Mouse (Mus musculus) forebrain, embryonic 13.5 days (tissue): Measurements from ENCODE around the gene Ptprr. TPM values are rescaled to one million over a fixed set of nuclear protein-coding genes. Genes with fewer than 3 reads are reported as not detected.

Experiments
- ATAC-seq: fragments of 200-750 bp; cut with Nextera tagmentation; 2 replicates; pipeline ENCODE4 v1.8.0; 2017
- H3K27ac ChIP-seq: fragments of 300-500 bp; sonication (generic); 2 replicates; pipeline ENCODE4 v1.5.1; 2015; ENCODE audit warnings: inconsistent platforms, mild to moderate bottlenecking, moderate library complexity
- H3K27me3 ChIP-seq: fragments of 300-500 bp; sonication (generic); 2 replicates; pipeline ENCODE4 v1.6.1; 2015; ENCODE audit warnings: mild to moderate bottlenecking, inconsistent platforms
- H3K36me3 ChIP-seq: fragments of 300-500 bp; sonication (generic); 2 replicates; pipeline ENCODE4 v1.6.1; 2015; ENCODE audit warnings: mild to moderate bottlenecking, inconsistent platforms; ENCODE audit not compliant: poor library complexity, severe bottlenecking
- H3K4me1 ChIP-seq: fragments of 300-500 bp; sonication (generic); 2 replicates; pipeline ENCODE4 v1.6.1; 2015; ENCODE audit warnings: inconsistent platforms
- H3K4me2 ChIP-seq: fragments of 300-500 bp; sonication (generic); 2 replicates; pipeline ENCODE4 v1.6.1; 2015; ENCODE audit warnings: inconsistent platforms, mild to moderate bottlenecking, moderate library complexity
- H3K4me3 ChIP-seq: fragments of 300-500 bp; sonication (generic); 2 replicates; pipeline ENCODE4 v1.5.1; 2015; ENCODE audit warnings: mild to moderate bottlenecking, inconsistent platforms
- H3K9ac ChIP-seq: fragments of 300-500 bp; sonication (generic); 2 replicates; pipeline ENCODE4 v1.6.1; 2015; ENCODE audit warnings: mild to moderate bottlenecking, inconsistent platforms
- H3K9me3 ChIP-seq: fragments of 300-500 bp; sonication (generic); replicated peaks from 2 replicates; pipeline ENCODE4 v1.6.1; 2016; ENCODE audit warnings: inconsistent platforms
- WGBS: fragments of 180-500 bp; shearing (Covaris S2); methylation state at CpG from one replicate; pipeline ENCODE4 v1.1.7; 2015; 5-methylcytosine and 5-hydroxymethylcytosine counted together
- polyA plus RNA-seq: library from polyadenylated mRNA; unstranded; fragments of >200 nt; fragmentation: Nextera tagmentation; extraction: Ambion mirVana; gene quantifications from 2 replicates; pipeline ENCODE4 v1.2.1, GENCODE M21; 2015

Gene Ptprr
- polyA plus RNA-seq, 1 experiment from 2014 or later = 1.9 TPM

DNA sequence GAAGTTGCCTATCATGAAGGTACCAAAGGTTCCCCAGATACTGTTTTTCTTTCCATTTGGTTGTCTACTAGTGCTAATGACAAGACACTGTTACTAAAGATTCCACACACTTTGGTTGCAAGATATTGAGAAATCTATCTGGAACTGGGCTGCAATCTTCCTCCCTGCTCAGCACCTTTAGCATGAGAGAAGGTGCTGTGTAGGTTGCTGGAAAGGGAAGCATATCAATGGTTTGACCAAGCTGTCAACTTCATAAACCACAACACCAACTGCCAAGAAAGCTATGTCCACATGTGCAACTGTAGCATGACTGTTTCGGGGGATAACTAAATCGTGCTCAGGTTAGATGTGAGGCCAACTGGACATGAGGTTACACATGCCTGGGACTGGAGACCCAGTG lies 103.5 kb downstream of the Ptprr start:
- Histone ChIP-seq H3K27ac (no peak overlapping the region), H3K9ac (no peak overlapping the region), H3K4me1 (no peaks in the 10 kb centered on the region), H3K27me3 (no peaks in the 10 kb centered on the region), H3K36me3 (no peaks in the 10 kb centered on the region), H3K9me3 (no peaks in the 10 kb centered on the region), H3K4me3 (no peak overlapping the region), H3K4me2 (no peak overlapping the region)
- no peak for ATAC-seq
- 91% methylated on average over 2 of the region's 2 CpGs for WGBS

DNA sequence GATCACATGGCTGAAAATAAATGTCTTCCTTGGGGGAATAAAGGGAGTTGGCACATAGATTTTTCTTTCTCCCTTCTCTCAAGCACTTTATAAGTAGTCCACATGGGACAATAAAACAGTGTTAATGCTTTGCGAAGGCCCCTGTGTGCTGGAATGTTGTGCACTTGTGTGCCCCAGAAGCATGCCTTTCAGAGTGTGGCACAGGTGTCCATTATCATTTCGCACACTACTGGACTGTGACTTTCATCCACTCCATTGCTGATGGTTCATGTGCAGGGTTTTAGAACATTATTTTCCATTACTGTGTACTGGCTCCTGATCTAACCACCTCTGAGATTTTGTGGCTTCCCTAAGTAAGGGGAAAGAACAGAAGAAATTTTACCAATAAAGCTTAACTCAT lies 105.8 kb downstream of the Ptprr start:
- Histone ChIP-seq H3K9ac (no peak overlapping the region), H3K4me3 (no peak overlapping the region), H3K4me2 (no peak overlapping the region), H3K36me3 (no peaks in the 10 kb centered on the region), H3K27ac (no peak overlapping the region), H3K4me1 (no peaks in the 10 kb centered on the region), H3K27me3 (no peaks in the 10 kb centered on the region), H3K9me3 (no peaks in the 10 kb centered on the region)
- ATAC-seq = no peak
- 98% methylated on average over 2 of the region's 2 CpGs for WGBS

DNA sequence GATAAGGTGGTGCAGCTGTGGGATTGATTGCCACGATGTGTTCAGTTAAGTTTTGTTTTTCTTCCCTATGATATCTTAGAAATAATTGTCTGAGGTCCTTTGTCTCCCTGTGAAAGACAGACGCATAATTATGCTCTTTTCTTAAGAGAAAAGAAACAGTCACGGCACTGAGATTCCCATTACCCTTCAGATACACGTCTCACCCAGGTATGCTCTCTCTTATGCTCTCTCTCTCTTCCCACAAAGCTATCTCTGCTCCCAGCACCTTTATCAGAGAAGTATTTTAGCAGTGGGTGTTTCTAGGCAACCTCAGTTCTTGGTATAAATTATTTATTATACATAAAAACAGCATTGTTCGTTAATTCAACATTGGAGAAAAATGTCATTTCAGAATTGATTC lies 107.4 kb downstream of the Ptprr start:
- Histone ChIP-seq H3K9me3 (no peaks in the 10 kb centered on the region), H3K27me3 (no peaks in the 10 kb centered on the region), H3K4me3 (no peak overlapping the region), H3K4me2 (no peak overlapping the region), H3K27ac (no peak overlapping the region), H3K9ac (no peak overlapping the region), H3K36me3 (no peaks in the 10 kb centered on the region), H3K4me1 (no peaks in the 10 kb centered on the region)
- no peak for ATAC-seq
- 69% methylated on average over 5 of the region's 5 CpGs for WGBS

DNA sequence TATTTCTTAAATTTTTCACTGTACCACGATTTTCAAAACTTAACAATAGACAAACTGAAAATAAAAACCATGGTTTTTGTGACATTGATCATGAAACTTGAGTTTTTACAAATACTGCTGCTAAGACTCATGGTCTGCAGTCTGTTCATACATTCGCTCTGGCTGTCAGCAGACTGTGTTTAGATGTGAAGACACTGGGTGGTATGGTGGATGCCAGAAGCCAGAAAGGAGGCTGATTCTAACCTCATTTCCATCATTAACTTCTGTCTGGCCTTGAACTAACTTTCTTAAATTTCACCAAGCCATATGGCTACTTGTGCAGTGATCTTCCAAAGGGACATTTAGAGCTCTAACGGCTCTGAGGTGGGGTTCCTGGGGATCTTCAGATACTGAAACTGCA lies 112.4 kb downstream of the Ptprr start:
- Histone ChIP-seq H3K9ac (no peak overlapping the region), H3K36me3 (no peaks in the 10 kb centered on the region), H3K27me3 (no peaks in the 10 kb centered on the region), H3K27ac (no peak overlapping the region), H3K9me3 (no peaks in the 10 kb centered on the region), H3K4me2 (no peak overlapping the region), H3K4me1 (no peaks in the 10 kb centered on the region), H3K4me3 (no peak overlapping the region)
- ATAC-seq = no peak
- 85% methylated on average over 3 of the region's 3 CpGs for WGBS

DNA sequence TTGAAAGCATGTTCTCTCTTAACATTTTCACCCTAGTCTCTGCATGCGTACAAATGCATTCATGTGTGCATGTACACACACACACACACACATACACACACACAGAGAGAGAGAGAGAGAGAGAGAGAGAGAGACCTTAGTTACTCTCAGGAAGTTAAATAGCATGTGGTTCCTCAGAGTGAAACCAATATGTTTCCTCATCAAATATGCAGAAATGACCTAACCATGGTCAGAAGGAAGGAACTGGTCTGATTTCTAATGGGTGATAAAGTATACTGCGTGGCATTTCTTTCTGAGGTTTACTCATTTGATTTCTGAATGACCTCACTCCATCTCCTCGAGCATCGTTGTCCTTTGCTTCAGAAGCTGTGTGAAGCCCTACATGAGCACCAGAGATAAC lies 113.2 kb downstream of the Ptprr start:
- WGBS = 87% methylated on average over 4 of the region's 4 CpGs
- ATAC-seq = no peak
- Histone ChIP-seq H3K4me3 (no peak overlapping the region), H3K27ac (no peak overlapping the region), H3K9ac (no peak overlapping the region), H3K4me1 (no peaks in the 10 kb centered on the region), H3K4me2 (no peak overlapping the region), H3K27me3 (no peaks in the 10 kb centered on the region), H3K36me3 (no peaks in the 10 kb centered on the region), H3K9me3 (no peaks in the 10 kb centered on the region)

DNA sequence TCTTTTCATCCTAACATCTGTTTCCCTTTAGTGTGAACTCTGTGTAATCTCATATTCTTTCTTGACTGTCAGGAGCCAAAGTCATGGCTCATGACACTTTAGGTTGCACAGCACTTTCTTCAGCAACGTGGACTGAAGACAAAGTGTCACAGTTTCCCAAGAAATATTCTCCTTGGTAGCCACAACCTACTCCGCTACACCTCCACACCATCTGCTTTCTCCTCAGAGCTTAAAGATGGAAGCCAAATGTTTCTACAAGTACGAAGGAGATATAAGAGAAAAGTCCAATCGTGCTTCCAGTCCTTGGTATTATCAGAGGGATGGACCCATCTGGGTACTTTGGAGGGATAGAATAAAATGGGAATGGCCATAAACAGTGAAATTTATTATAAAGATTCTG lies 114.2 kb downstream of the Ptprr start:
- Histone ChIP-seq H3K36me3 (no peaks in the 10 kb centered on the region), H3K4me1 (no peaks in the 10 kb centered on the region), H3K9me3 (no peaks in the 10 kb centered on the region), H3K9ac (no peak overlapping the region), H3K27ac (no peak overlapping the region), H3K27me3 (no peaks in the 10 kb centered on the region), H3K4me2 (no peak overlapping the region), H3K4me3 (no peak overlapping the region)
- no peak for ATAC-seq
- WGBS = 88% methylated on average over 4 of the region's 4 CpGs

DNA sequence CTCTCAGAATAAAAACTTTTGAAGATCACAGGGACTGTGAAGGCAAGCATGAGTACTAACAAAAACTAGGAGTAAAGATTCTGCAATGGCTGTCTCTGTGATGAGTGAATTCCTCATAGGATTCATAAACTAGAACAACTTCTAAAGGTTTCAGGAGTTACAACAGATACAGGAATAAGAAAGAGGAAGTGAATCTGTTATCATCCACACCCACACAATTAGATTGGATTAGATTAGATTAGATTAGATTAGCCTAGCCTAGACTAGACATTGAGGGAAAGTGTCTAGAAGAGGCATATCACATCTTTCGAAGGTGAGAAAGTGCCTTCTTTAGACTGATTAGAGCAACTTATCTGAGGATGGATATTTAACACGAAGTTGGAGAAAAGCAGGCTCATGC lies 117.2 kb downstream of the Ptprr start:
- no peak overlapping the region for H3K9ac ChIP-seq
- H3K27ac ChIP-seq = no peak overlapping the region
- H3K36me3 ChIP-seq = no peaks in the 10 kb centered on the region
- no peaks in the 10 kb centered on the region for H3K9me3 ChIP-seq
- H3K4me1 ChIP-seq = no peaks in the 10 kb centered on the region
- ATAC-seq = no peak
- H3K4me3 ChIP-seq = no peak overlapping the region
- H3K27me3 ChIP-seq = no peaks in the 10 kb centered on the region
- WGBS = 79% methylated on average over 2 of the region's 2 CpGs
- no peak overlapping the region for H3K4me2 ChIP-seq

DNA sequence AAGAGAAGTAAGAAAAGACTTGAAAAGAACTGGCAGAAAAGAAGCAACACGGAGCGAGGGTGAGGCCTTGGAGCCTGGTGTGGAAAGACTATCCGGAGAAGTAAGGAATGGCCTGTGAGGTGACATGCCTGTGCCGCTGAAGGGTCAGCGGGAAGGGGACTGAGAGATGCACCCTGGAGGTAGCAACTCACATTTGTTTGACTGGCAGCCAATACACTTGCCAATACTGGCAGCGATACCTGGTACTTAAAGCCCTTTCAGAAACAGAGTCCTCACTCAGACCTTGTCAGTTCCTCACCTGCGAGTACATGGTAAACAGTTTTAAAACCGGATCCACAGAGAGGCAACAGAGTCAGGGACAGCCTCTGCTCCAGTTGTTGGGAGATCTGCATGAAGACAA lies 122.2 kb downstream of the Ptprr start:
- Histone ChIP-seq H3K4me1 (no peaks in the 10 kb centered on the region), H3K9me3 (no peaks in the 10 kb centered on the region), H3K36me3 (no peaks in the 10 kb centered on the region), H3K4me2 (no peak overlapping the region), H3K9ac (no peak overlapping the region), H3K4me3 (no peak overlapping the region), H3K27me3 (no peaks in the 10 kb centered on the region), H3K27ac (no peak overlapping the region)
- 94% methylated on average over 8 of the region's 8 CpGs for WGBS
- ATAC-seq = no peak

DNA sequence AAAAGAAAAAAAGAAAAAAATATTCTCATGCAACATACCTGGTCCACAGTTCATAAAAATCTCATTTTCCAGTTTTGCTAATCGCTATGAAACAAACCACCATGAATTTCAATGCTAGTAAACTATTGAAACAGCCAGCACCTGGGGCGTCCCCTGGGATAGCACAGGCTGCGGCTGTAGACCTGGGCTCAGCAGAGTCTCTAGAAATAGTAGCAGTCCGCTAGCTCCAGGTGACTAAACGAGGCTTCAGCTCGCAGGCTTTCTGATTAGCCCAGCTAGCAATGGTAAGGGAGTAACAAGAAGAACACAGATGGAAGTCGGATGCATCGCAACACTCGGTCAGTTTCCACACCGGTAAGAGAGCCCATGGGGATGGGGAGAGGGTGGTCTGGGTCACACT lies 125.7 kb downstream of the Ptprr start:
- H3K9me3 ChIP-seq = no peaks in the 10 kb centered on the region
- no peak overlapping the region for H3K9ac ChIP-seq
- 90% methylated on average over 10 of the region's 10 CpGs for WGBS
- ATAC-seq = no peak
- H3K27me3 ChIP-seq = no peaks in the 10 kb centered on the region
- no peak overlapping the region for H3K4me3 ChIP-seq
- H3K36me3 ChIP-seq = no peaks in the 10 kb centered on the region
- no peaks in the 10 kb centered on the region for H3K4me1 ChIP-seq
- H3K27ac ChIP-seq = no peak overlapping the region
- H3K4me2 ChIP-seq = no peak overlapping the region

DNA sequence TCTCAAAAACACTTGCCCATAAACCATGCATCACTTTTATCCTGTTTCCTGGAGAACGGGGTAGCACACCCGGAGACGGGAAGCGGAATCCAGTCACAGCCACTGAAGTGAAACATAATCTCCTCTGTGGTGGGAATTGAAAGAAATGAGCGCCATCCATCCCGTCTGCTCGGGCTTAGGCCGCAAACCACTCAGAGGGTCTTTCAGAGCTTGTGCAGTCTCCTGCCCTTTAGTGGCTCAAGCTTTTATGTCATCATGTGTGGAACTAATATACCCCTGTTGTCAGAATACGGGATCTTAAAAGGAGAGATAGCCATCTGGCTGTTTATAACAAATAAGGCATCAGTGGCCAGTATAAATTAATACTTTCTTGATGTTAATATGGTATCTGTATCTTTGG lies 128.1 kb downstream of the Ptprr start:
- ATAC-seq = no peak
- H3K4me1 ChIP-seq = no peaks in the 10 kb centered on the region
- H3K9ac ChIP-seq = no peak overlapping the region
- no peaks in the 10 kb centered on the region for H3K27me3 ChIP-seq
- H3K36me3 ChIP-seq = no peaks in the 10 kb centered on the region
- H3K9me3 ChIP-seq = no peaks in the 10 kb centered on the region
- WGBS = 28% methylated on average over 9 of the region's 9 CpGs
- H3K27ac ChIP-seq = no peak overlapping the region
- no peak overlapping the region for H3K4me3 ChIP-seq
- no peak overlapping the region for H3K4me2 ChIP-seq

DNA sequence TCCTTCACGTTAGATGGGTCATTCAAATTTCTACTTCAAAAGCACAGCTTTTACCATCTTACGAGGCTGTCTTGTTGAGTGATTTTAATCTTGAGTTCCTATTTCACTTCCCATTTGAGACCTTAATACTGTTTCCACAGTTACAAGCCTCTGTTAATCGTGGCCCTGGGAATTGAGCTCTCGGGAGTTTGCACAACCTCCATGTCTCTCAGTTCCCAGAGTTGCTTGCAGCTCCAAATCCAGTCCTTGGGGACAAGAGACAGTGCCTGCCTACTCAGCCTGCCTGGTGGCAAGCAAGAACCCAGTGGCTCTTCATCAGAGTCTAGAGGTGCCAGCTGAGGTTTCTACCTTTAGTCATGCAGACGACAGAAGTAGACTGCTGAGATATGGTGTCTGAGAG lies 136.7 kb downstream of the Ptprr start:
- ATAC-seq = no peak
- no peak overlapping the region for H3K4me2 ChIP-seq
- H3K27ac ChIP-seq = no peak overlapping the region
- H3K9ac ChIP-seq = no peak overlapping the region
- 84% methylated on average over 5 of the region's 5 CpGs for WGBS
- H3K9me3 ChIP-seq = no peaks in the 10 kb centered on the region
- H3K4me3 ChIP-seq = no peak overlapping the region
- H3K36me3 ChIP-seq = no peaks in the 10 kb centered on the region
- no peaks in the 10 kb centered on the region for H3K27me3 ChIP-seq
- no peaks in the 10 kb centered on the region for H3K4me1 ChIP-seq

DNA sequence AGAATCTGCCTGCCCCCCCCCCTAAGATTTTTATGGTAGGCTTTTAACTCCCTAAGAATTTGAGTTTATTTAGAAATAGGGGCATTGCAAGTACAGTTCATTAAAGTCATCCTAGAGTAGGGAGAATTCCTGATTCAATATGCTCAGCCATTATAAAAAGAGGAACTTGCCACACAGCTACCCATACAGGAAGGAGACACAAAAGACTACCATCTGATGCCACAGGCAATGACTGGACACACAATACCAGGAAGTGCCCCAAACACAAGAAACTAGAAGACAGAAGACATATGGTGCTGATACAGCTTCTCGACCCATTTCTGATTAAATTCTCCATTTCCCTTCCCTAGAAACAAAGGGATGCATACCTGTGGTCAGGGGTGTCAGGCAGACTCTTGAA lies 138.7 kb downstream of the Ptprr start:
- Histone ChIP-seq H3K27ac (no peak overlapping the region), H3K9me3 (no peaks in the 10 kb centered on the region), H3K27me3 (no peaks in the 10 kb centered on the region), H3K4me1 (no peaks in the 10 kb centered on the region), H3K4me3 (no peak overlapping the region), H3K4me2 (no peak overlapping the region), H3K36me3 (no peaks in the 10 kb centered on the region), H3K9ac (no peak overlapping the region)
- 70% methylated on average over 1 of the region's 1 CpGs for WGBS
- ATAC-seq = no peak

DNA sequence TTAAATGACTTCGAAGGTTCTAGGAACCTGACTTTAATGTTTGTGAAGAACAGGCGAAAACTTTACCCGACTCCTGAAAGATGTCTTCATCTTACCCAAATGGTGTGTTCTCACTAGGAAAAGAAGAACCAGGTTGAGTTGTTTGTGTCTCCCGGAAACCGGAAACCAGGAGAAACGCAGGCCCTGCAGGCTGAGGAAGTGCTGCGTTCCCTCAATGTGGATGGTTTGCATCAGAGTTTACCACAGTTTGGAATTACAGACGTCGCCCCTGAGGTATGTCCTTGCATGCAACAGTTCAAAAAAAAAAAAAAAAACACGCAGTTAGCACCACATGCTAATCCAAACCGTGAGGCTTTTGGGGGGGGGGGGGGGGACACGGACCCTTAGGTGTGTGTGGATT lies 144.3 kb downstream of the Ptprr start:
- Histone ChIP-seq H3K9me3 (no peaks in the 10 kb centered on the region), H3K4me3 (no peak overlapping the region), H3K9ac (no peak overlapping the region), H3K36me3 (no peaks in the 10 kb centered on the region), H3K4me1 (no peaks in the 10 kb centered on the region), H3K27ac (no peak overlapping the region), H3K27me3 (no peaks in the 10 kb centered on the region), H3K4me2 (no peak overlapping the region)
- ATAC-seq = no peak
- 85% methylated on average over 12 of the region's 12 CpGs for WGBS
